Mouse (Mus musculus) thymus, postnatal 10 days (tissue): ENCODE data around the gene Nprl3.

Experiments
- DNase-seq, 2 experiments: peaks; one replicate each; pipeline ENCODE4 v3.0.0; 2021; ENCODE audit warnings: low spot score in 2 of 2

The Nprl3 gene

GRCm38 (mm10) chr11:32198256-32198955 lies 69.1 kb downstream of the Nprl3 start:
- no peak for DNase-seq

- DNase-seq = no peak
Observed at GRCm38 (mm10) chr11:32197766-32198165, 69.7 kb downstream of the Nprl3 start.

GRCm38 (mm10) chr11:32196727-32197126 lies 70.8 kb downstream of the Nprl3 start:
- no peak for DNase-seq

- DNase-seq = peak in 1 of 2 experiments; percentile 38
Observed at GRCm38 (mm10) chr11:32195867-32196540, 71.5 kb downstream of the Nprl3 start.

- no peak for DNase-seq
Observed at GRCm38 (mm10) chr11:32194626-32195025, 72.9 kb downstream of the Nprl3 start.

GRCm38 (mm10) chr11:32194086-32194485 lies 73.4 kb downstream of the Nprl3 start:
- no peak for DNase-seq

- DNase-seq = no peak
Observed at GRCm38 (mm10) chr11:32193156-32193555, 74.4 kb downstream of the Nprl3 start.

- no peak for DNase-seq
Observed at GRCm38 (mm10) chr11:32190603-32191110, 76.8 kb downstream of the Nprl3 start.

GRCm38 (mm10) chr11:32190119-32190518 lies 77.4 kb downstream of the Nprl3 start:
- DNase-seq = no peak

GRCm38 (mm10) chr11:32189434-32189833 lies 78.1 kb downstream of the Nprl3 start:
- DNase-seq = no peak

GRCm38 (mm10) chr11:32188881-32189280 lies 78.6 kb downstream of the Nprl3 start:
- DNase-seq = no peak

GRCm38 (mm10) chr11:32187256-32187655 lies 80.3 kb downstream of the Nprl3 start:
- no peak for DNase-seq

- no peak for DNase-seq
Observed at GRCm38 (mm10) chr11:32186031-32186430, 81.5 kb downstream of the Nprl3 start.

GRCm38 (mm10) chr11:32184469-32184868 lies 83.0 kb downstream of the Nprl3 start:
- no peak for DNase-seq

GRCm38 (mm10) chr11:32181973-32182868 lies 85.3 kb downstream of the Nprl3 start:
- DNase-seq = peak; percentile 33 to 78

GRCm38 (mm10) chr11:32181246-32181645 lies 86.3 kb downstream of the Nprl3 start:
- DNase-seq = no peak

- DNase-seq = no peak
Observed at GRCm38 (mm10) chr11:32178506-32178905, 89.0 kb downstream of the Nprl3 start.
